In the genomic region with DNA sequence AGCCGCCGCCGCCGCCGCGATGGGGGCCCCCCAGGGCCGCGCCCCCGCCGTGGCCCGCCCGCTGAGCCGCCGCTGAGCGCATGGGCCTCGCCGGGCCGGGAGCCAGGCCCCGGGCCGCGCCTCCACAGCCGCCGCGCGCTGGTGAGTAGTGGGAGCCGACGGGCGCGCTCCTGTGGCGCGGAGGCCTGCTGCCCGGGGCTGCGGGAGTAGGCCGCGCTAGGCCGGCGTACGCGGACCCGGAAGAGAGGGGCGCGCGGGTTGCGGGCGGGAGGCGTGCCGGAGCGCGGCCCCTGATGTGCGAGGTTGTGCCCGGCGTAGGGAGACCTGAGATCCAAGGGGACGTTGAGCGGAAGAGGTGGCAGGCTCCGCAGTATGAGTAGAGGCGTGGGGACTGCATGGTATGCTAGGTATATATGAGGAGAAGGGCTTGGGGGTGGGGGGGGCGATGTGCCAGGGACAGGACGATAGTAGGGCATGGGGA, we compare ENCODE assay signal across 8 mouse cellular contexts. TPM values are rescaled to one million over a fixed set of nuclear protein-coding genes. Genes with fewer than 3 reads are reported as not detected.
A peak's percentile ranks its signal among the peaks of the same experiment; 100 is the strongest.
DNase-seq lines count a peak whose midpoint lies in the region; ATAC-seq lines count a peak whose summit lies in the region.

No protein-coding gene starts in this region.

- no peaks in the 10 kb centered on the region for H3K9me3 ChIP-seq in hindbrain, embryonic 16.5 days (ENCODE audit: control insufficient read depth, low read length)

- peak overlapping the region; percentile 93 for H3K27ac ChIP-seq in hindbrain, embryonic 16.5 days (ENCODE audit: low read depth, low read length)

- H3K27me3 ChIP-seq in hindbrain, embryonic 16.5 days (replicated peaks; ENCODE audit: control insufficient read depth, insufficient read depth, low read length): no peaks in the 10 kb centered on the region

- under 1% methylated on average over 44 of the region's 58 CpGs for WGBS in hindbrain, embryonic 16.5 days

- DNase-seq in left cerebral cortex, postnatal 25 days (ENCODE audit: low spot score in 2 of 2): peak; percentile 51 to 57
- DNase-seq in left cerebral cortex, adult 11 months (ENCODE audit: low spot score): no peak
- peak; percentile 78 for DNase-seq in Muller cell, postnatal 12 days (ENCODE audit: inconsistent ontology term)
- DNase-seq in embryo, embryonic 11 days: peak; percentile 66
- peak; percentile 58 for DNase-seq in lung, postnatal 10 days
- DNase-seq in testis, postnatal 14 days (ENCODE audit: low spot score): peak; percentile 81
- DNase-seq in cerebellum, adult 9-10 months: no peak

- H3K4me2 ChIP-seq in hindbrain, embryonic 16.5 days (ENCODE audit: low read length): peak overlapping the region; percentile 73

- H3K9ac ChIP-seq in hindbrain, embryonic 16.5 days (ENCODE audit: low read depth, low read length): peak overlapping the region; percentile 95

- H3K4me3 ChIP-seq in hindbrain, embryonic 16.5 days (ENCODE audit: low read length): peak overlapping the region; percentile 85

- peaks cover 20% of the 10 kb centered on the region for H3K4me1 ChIP-seq in hindbrain, embryonic 16.5 days (ENCODE audit: control insufficient read depth, insufficient read depth, low read depth, low read length)

- H3K36me3 ChIP-seq in hindbrain, embryonic 16.5 days (ENCODE audit: control insufficient read depth, insufficient read depth, low read length): no peaks in the 10 kb centered on the region

- intact Hi-C loops in left cerebral cortex, postnatal 25 days (cut with DNase I): loop anchor here (5.0 kb wide), 1 partner anchor 103 kb away; a partner anchor contains a TSS

- peak; percentile 66 for ATAC-seq in hindbrain, embryonic 16.5 days

RNA-seq across cellular contexts. Expression of a gene that starts 0.5 kb away (rescaled TPM):
- total RNA-seq in left cerebral cortex, postnatal 25 days (2021): 10 to 100 TPM; 21.1 to 21.6 TPM
- polyA plus RNA-seq in hindbrain, embryonic 16.5 days (2015; fragmentation: Nextera tagmentation; extraction: Ambion mirVana): 6.2 and 7.1 TPM in 2 replicates

RNA-seq across cellular contexts. Expression of a gene that starts 15.6 kb away (rescaled TPM):
- total RNA-seq in left cerebral cortex, postnatal 25 days (2021): 10 to 100 TPM; 62.6 to 68.7 TPM
- polyA plus RNA-seq in hindbrain, embryonic 16.5 days (2015; fragmentation: Nextera tagmentation; extraction: Ambion mirVana): 188 and 195 TPM in 2 replicates

RNA-seq across cellular contexts. Expression of a gene that starts 25.8 kb away (rescaled TPM):
- 10 to 100 TPM; 11.6 to 13.0 TPM for total RNA-seq in left cerebral cortex, postnatal 25 days (2021)
- polyA plus RNA-seq in hindbrain, embryonic 16.5 days (2015; fragmentation: Nextera tagmentation; extraction: Ambion mirVana): 4.0 and 4.2 TPM in 2 replicates

RNA-seq across cellular contexts. Expression of a gene that starts 43.5 kb away (rescaled TPM):
- 1 to 10 TPM; 3.3 to 3.7 TPM for total RNA-seq in left cerebral cortex, postnatal 25 days (2021)
- 22.9 and 23.2 TPM in 2 replicates for polyA plus RNA-seq in hindbrain, embryonic 16.5 days (2015; fragmentation: Nextera tagmentation; extraction: Ambion mirVana)

RNA-seq across cellular contexts. Expression of a gene that starts 48.8 kb away (rescaled TPM):
- 10 to 100 TPM; 26.4 to 27.9 TPM for total RNA-seq in left cerebral cortex, postnatal 25 days (2021)
- 45.6 and 45.7 TPM in 2 replicates for polyA plus RNA-seq in hindbrain, embryonic 16.5 days (2015; fragmentation: Nextera tagmentation; extraction: Ambion mirVana)

Comparison
In these comparisons a context has a peak if more than half of its experiments do, and no peak if none do; other contexts are left out.
1. DNase-seq: peak in left cerebral cortex, postnatal 25 days (2 of 2), Muller cell, postnatal 12 days (single experiment), embryo, embryonic 11 days (single experiment), lung, postnatal 10 days (single experiment) and testis, postnatal 14 days (single experiment); none in left cerebral cortex, adult 11 months (single experiment) and cerebellum, adult 9-10 months (single experiment).